23 mouse cellular contexts compared by ENCODE assay signal in the genomic region with DNA sequence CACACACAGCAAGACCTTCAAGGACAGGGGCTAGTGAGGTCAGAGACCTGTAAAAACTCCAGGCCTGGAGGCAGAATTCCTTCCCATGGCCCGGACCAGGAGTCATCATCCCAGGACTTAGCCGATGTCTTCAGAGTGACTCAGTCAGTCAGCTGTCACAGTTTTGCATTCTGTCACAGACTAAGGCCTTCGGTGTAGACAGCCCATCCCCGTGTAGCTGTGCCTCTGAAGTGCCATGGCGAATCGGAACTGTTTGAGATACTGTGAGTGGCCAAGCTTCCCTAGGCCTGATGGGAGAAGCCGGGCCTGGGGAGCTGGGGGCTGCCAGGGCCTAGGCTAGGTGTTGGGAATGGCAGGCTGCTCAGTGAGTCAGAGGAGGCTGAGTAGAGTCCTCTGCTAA. TPM values are rescaled to one million over a fixed set of nuclear protein-coding genes. Genes with fewer than 3 reads are reported as not detected.
DNase-seq lines count a peak whose midpoint lies in the region; ATAC-seq and TF ChIP-seq lines count a peak whose summit lies in the region.
"Had no signal": no experiment of that assay in that cellular context is flagged by ENCODE, and none has a peak within 500 bp of the region (broad histone marks: within the 10 kb centered on the region; RNA-seq: fewer than 3 reads in every experiment).

No protein-coding gene starts in this region.

- no peak for TF ChIP-seq EP300 in liver, postnatal 0 days (IDR thresholded peaks at IDR 0.05; ENCODE audit: low read depth)

- no peaks in the 10 kb centered on the region for H3K36me3 ChIP-seq in midbrain, embryonic 12.5 days
- no peaks in the 10 kb centered on the region for H3K36me3 ChIP-seq in midbrain, embryonic 10.5 days
- no peaks in the 10 kb centered on the region for H3K36me3 ChIP-seq in liver, postnatal 0 days (replicated peaks; ENCODE audit: insufficient read depth, low read length)
- H3K36me3 ChIP-seq in heart, embryonic 10.5 days, result no peaks in the 10 kb centered on the region
- H3K36me3 ChIP-seq: embryonic facial prominence, embryonic 12.5 days; G1E; hindbrain, embryonic 12.5 days had no signal

- H3K4me2 ChIP-seq in midbrain, embryonic 12.5 days (replicated peaks), result no peak overlapping the region
- no peak overlapping the region for H3K4me2 ChIP-seq in liver, postnatal 0 days (ENCODE audit: low read depth, low read length)
- H3K4me2 ChIP-seq: embryonic facial prominence, embryonic 12.5 days; forebrain, embryonic 13.5 days; hindbrain, embryonic 12.5 days had no signal

- no peak overlapping the region for H3K4me3 ChIP-seq in midbrain, embryonic 12.5 days
- no peak overlapping the region for H3K4me3 ChIP-seq in midbrain, embryonic 10.5 days
- no peak overlapping the region for H3K4me3 ChIP-seq in liver, postnatal 0 days (ENCODE audit: low read depth, low read length)
- no peak overlapping the region for H3K4me3 ChIP-seq in heart, embryonic 10.5 days
- H3K4me3 ChIP-seq: embryonic facial prominence, embryonic 12.5 days; forebrain, embryonic 13.5 days; gastrocnemius, adult 2 months; hindbrain, embryonic 12.5 days had no signal

- H3K4me1 ChIP-seq in midbrain, embryonic 12.5 days, result no peaks in the 10 kb centered on the region
- peaks cover 24% of the 10 kb centered on the region for H3K4me1 ChIP-seq in midbrain, embryonic 10.5 days
- H3K4me1 ChIP-seq in liver, postnatal 0 days (ENCODE audit: insufficient read depth), result peaks cover 68% of the 10 kb centered on the region
- peaks cover 41% of the 10 kb centered on the region for H3K4me1 ChIP-seq in heart, embryonic 10.5 days
- H3K4me1 ChIP-seq: forebrain, embryonic 13.5 days had no signal

- no peak for ATAC-seq in midbrain, embryonic 12.5 days (ENCODE audit: low FRiP score, low read depth)
- no peak for ATAC-seq in liver, postnatal 0 days
- ATAC-seq: CD4-positive, CD25-positive, alpha-beta regulatory T cell, adult 4 months; forebrain, embryonic 13.5 days; forebrain, postnatal 0 days; hindbrain, embryonic 16.5 days had no signal

- no peaks in the 10 kb centered on the region for H3K9me3 ChIP-seq in midbrain, embryonic 12.5 days
- no peaks in the 10 kb centered on the region for H3K9me3 ChIP-seq in midbrain, embryonic 10.5 days (replicated peaks)
- H3K9me3 ChIP-seq in liver, postnatal 0 days (ENCODE audit: low read length), result no peaks in the 10 kb centered on the region
- no peaks in the 10 kb centered on the region for H3K9me3 ChIP-seq in heart, embryonic 10.5 days
- H3K9me3 ChIP-seq: embryonic facial prominence, embryonic 12.5 days; forebrain, embryonic 13.5 days; G1E; hindbrain, embryonic 12.5 days had no signal

- DNase-seq in adrenal gland, adult 2 months, result peak; percentile 80
- no peak for DNase-seq in adrenal gland, postnatal 4 days (ENCODE audit: low spot score in 2 of 2)
- no peak for DNase-seq in midbrain, embryonic 10.5 days (ENCODE audit: low spot score)
- DNase-seq in gonadal fat pad, adult 2 months (ENCODE audit: low read depth), result peak; percentile 38
- DNase-seq in liver, postnatal 0 days, result no peak
- DNase-seq in spleen, postnatal 14 days (ENCODE audit: low spot score in 2 of 2), result no peak
- no peak for DNase-seq in heart, embryonic 10.5 days (ENCODE audit: low spot score)
- DNase-seq: cerebellum, adult 11-12 months; cerebellum, adult 9-10 months; cerebellum, postnatal 25 days; forebrain, postnatal 0 days; gastrocnemius, adult 2 months; gastrocnemius, postnatal 25 days; heart, adult 11 months; heart, postnatal 10 days; heart, postnatal 4 days had no signal

- H3K9ac ChIP-seq in midbrain, embryonic 12.5 days (replicated peaks), result 0 out of 2 replicates have a peak overlapping the region, but pooled peaks have one; percentile 20
- H3K9ac ChIP-seq in liver, postnatal 0 days (replicated peaks), result peak overlapping the region; percentile 26; the same call in 1 of the 2 replicates
- H3K9ac ChIP-seq: embryonic facial prominence, embryonic 12.5 days; forebrain, embryonic 13.5 days; forebrain, postnatal 0 days; hindbrain, embryonic 12.5 days had no signal

- TF ChIP-seq CTCF in liver, postnatal 0 days (IDR thresholded peaks at IDR 0.05; ENCODE audit: low read depth), result no peak

- 88% methylated on average over 7 of the region's 7 CpGs for WGBS in midbrain, embryonic 12.5 days
- WGBS in midbrain, embryonic 10.5 days, result 86% methylated on average over 7 of the region's 7 CpGs
- WGBS in liver, postnatal 0 days (ENCODE audit: insufficient replicate concordance), result 68% methylated on average over 7 of the region's 7 CpGs
- WGBS in heart, embryonic 10.5 days, result 72% methylated on average over 7 of the region's 7 CpGs

- no peak overlapping the region for H3K27ac ChIP-seq in midbrain, embryonic 12.5 days (replicated peaks)
- no peak overlapping the region for H3K27ac ChIP-seq in midbrain, embryonic 10.5 days (replicated peaks)
- H3K27ac ChIP-seq in liver, postnatal 0 days (ENCODE audit: low read depth), result peak overlapping the region; percentile 95
- H3K27ac ChIP-seq in heart, embryonic 10.5 days, result no peak overlapping the region
- H3K27ac ChIP-seq: embryonic facial prominence, embryonic 12.5 days; forebrain, embryonic 13.5 days; gastrocnemius, adult 2 months; hindbrain, embryonic 12.5 days had no signal

- H3K27me3 ChIP-seq in midbrain, embryonic 12.5 days, result no peaks in the 10 kb centered on the region
- H3K27me3 ChIP-seq in midbrain, embryonic 10.5 days (ENCODE audit: low read depth, poor library complexity, severe bottlenecking), result no peaks in the 10 kb centered on the region
- H3K27me3 ChIP-seq in liver, postnatal 0 days (ENCODE audit: insufficient read depth, low read length), result no peaks in the 10 kb centered on the region
- peaks cover 45% of the 10 kb centered on the region for H3K27me3 ChIP-seq in heart, embryonic 10.5 days (ENCODE audit: insufficient read depth, poor library complexity, severe bottlenecking)
- H3K27me3 ChIP-seq: embryonic facial prominence, embryonic 12.5 days; forebrain, embryonic 13.5 days; hindbrain, embryonic 12.5 days had no signal

RNA-seq across cellular contexts. Expression of a gene that starts 3.2 kb away (rescaled TPM):
- 100 to 1,000 TPM; 123 to 166 TPM for total RNA-seq in adrenal gland, adult 2 months (2021)
- polyA plus RNA-seq in adrenal gland, adult 2 months (2012; rRNA removed), result 266 and 274 TPM in 2 replicates
- total RNA-seq in adrenal gland, postnatal 4 days (2021), result 10 to 100 TPM; 46.6 to 90.7 TPM
- polyA plus RNA-seq in midbrain, embryonic 12.5 days (2016; fragmentation: Nextera tagmentation; extraction: Ambion mirVana), result 0.14 and 0.22 TPM in 2 replicates
- polyA plus RNA-seq in midbrain, embryonic 10.5 days (2016; fragmentation: Nextera tagmentation; extraction: Ambion mirVana), result 0.21 and 0.23 TPM in 2 replicates
- polyA plus RNA-seq in gonadal fat pad, adult 2 months (2012; rRNA removed), result 20.6 and 31.2 TPM in 2 replicates
- polyA plus RNA-seq in liver, postnatal 0 days (2015; fragmentation: Nextera tagmentation; extraction: Ambion mirVana), result 138 and 168 TPM in 2 replicates
- 0.20 and 2.7 TPM in 2 replicates for polyA plus RNA-seq in heart, embryonic 10.5 days (2016; fragmentation: Nextera tagmentation; extraction: Ambion mirVana)
- total RNA-seq: forebrain, postnatal 0 days had no signal

RNA-seq across cellular contexts. Expression of a gene that starts 15.8 kb away (rescaled TPM):
- 1 to 10 TPM; 6.5 to 8.2 TPM for total RNA-seq in adrenal gland, adult 2 months (2021)
- 6.8 and 8.4 TPM in 2 replicates for polyA plus RNA-seq in adrenal gland, adult 2 months (2012; rRNA removed)
- total RNA-seq in adrenal gland, postnatal 4 days (2021), result 10 to 100 TPM; 19.4 to 20.8 TPM
- 26.0 and 35.0 TPM in 2 replicates for polyA plus RNA-seq in midbrain, embryonic 12.5 days (2016; fragmentation: Nextera tagmentation; extraction: Ambion mirVana)
- 16.3 and 17.0 TPM in 2 replicates for polyA plus RNA-seq in midbrain, embryonic 10.5 days (2016; fragmentation: Nextera tagmentation; extraction: Ambion mirVana)
- 0.81 and 1.2 TPM in 2 replicates for polyA plus RNA-seq in gonadal fat pad, adult 2 months (2012; rRNA removed)
- polyA plus RNA-seq in liver, postnatal 0 days (2015; fragmentation: Nextera tagmentation; extraction: Ambion mirVana), result 0.14 TPM in 1 of 2 replicates, not detected in the other
- 1.9 and 3.4 TPM in 2 replicates for polyA plus RNA-seq in heart, embryonic 10.5 days (2016; fragmentation: Nextera tagmentation; extraction: Ambion mirVana)
- total RNA-seq: G1E; gastrocnemius, adult 2 months; heart, postnatal 10 days had no signal
- polyA plus RNA-seq: CD4-positive, CD25-positive, alpha-beta regulatory T cell, adult 4 months; G1E had no signal

RNA-seq across cellular contexts. Expression of a gene that starts 36.0 kb away (rescaled TPM):
- 10 to 100 TPM; 41.8 to 69.4 TPM for total RNA-seq in adrenal gland, adult 2 months (2021)
- 110 and 118 TPM in 2 replicates for polyA plus RNA-seq in adrenal gland, adult 2 months (2012; rRNA removed)
- total RNA-seq in adrenal gland, postnatal 4 days (2021), result 10 to 100 TPM; 33.7 to 39.1 TPM
- polyA plus RNA-seq in midbrain, embryonic 12.5 days (2016; fragmentation: Nextera tagmentation; extraction: Ambion mirVana), result 14.4 and 14.6 TPM in 2 replicates
- polyA plus RNA-seq in midbrain, embryonic 10.5 days (2016; fragmentation: Nextera tagmentation; extraction: Ambion mirVana), result 10.9 and 11.4 TPM in 2 replicates
- polyA plus RNA-seq in gonadal fat pad, adult 2 months (2012; rRNA removed), result 27.5 and 30.6 TPM in 2 replicates
- 37.0 and 44.4 TPM in 2 replicates for polyA plus RNA-seq in liver, postnatal 0 days (2015; fragmentation: Nextera tagmentation; extraction: Ambion mirVana)
- polyA plus RNA-seq in heart, embryonic 10.5 days (2016; fragmentation: Nextera tagmentation; extraction: Ambion mirVana), result 15.2 and 17.7 TPM in 2 replicates

Comparison
In these comparisons a context has a peak if more than half of its experiments do, and no peak if none do; other contexts are left out.
1. DNase-seq: peak in adrenal gland, adult 2 months (single experiment) and gonadal fat pad, adult 2 months (single experiment); none in adrenal gland, postnatal 4 days (0 of 2), midbrain, embryonic 10.5 days (single experiment), liver, postnatal 0 days (single experiment), spleen, postnatal 14 days (0 of 2) and heart, embryonic 10.5 days (single experiment).